Mouse (Mus musculus) embryonic facial prominence, embryonic 15.5 days (tissue): ENCODE data around the gene Gpx8. TPM values are rescaled to one million over a fixed set of nuclear protein-coding genes. Genes with fewer than 3 reads are reported as not detected.
"Not testable (repeated sequence)": the region's sequence is repeated elsewhere in the genome, so short reads cannot be mapped to it uniquely, and the experiment has no call there.

ENCODE experiments used
- ATAC-seq: fragments of 200-750 bp; cut with Nextera tagmentation; 2 replicates; pipeline ENCODE4 v1.8.0; 2017; ENCODE audit warnings: low read depth, moderate TSS enrichment; ENCODE audit not compliant: insufficient number of reproducible peaks, low FRiP score, low TSS enrichment
- H3K27ac ChIP-seq: fragments of 300-500 bp; sonication (generic); replicated peaks from 2 replicates; pipeline ENCODE4 v1.5.1; 2015; ENCODE audit warnings: mild to moderate bottlenecking, inconsistent platforms
- H3K27me3 ChIP-seq: fragments of 300-500 bp; sonication (generic); 2 replicates; pipeline ENCODE4 v1.6.1; 2015; ENCODE audit warnings: inconsistent platforms
- H3K36me3 ChIP-seq: fragments of 300-500 bp; sonication (generic); 2 replicates; pipeline ENCODE4 v1.6.1; 2015; ENCODE audit warnings: mild to moderate bottlenecking, inconsistent platforms
- H3K4me1 ChIP-seq: fragments of 300-500 bp; sonication (generic); 2 replicates; pipeline ENCODE4 v1.6.1; 2015; ENCODE audit warnings: inconsistent platforms
- H3K4me2 ChIP-seq: fragments of 300-500 bp; sonication (generic); replicated peaks from 2 replicates; pipeline ENCODE4 v1.6.1; 2015; ENCODE audit warnings: mild to moderate bottlenecking, inconsistent platforms
- H3K4me3 ChIP-seq: fragments of 300-500 bp; sonication (generic); replicated peaks from 2 replicates; pipeline ENCODE4 v1.5.1; 2015; ENCODE audit warnings: mild to moderate bottlenecking, inconsistent platforms
- H3K9ac ChIP-seq: fragments of 300-500 bp; sonication (generic); 2 replicates; pipeline ENCODE4 v1.6.1; 2015; ENCODE audit warnings: inconsistent platforms
- H3K9me3 ChIP-seq: fragments of 300-500 bp; sonication (generic); replicated peaks from 2 replicates; pipeline ENCODE4 v1.6.1; 2016; ENCODE audit warnings: inconsistent platforms
- WGBS: fragments of 180-500 bp; shearing (Covaris S2); methylation state at CpG from one replicate; pipeline ENCODE4 v1.1.7; 2015; 5-methylcytosine and 5-hydroxymethylcytosine counted together
- polyA plus RNA-seq: library from polyadenylated mRNA; unstranded; fragments of >200 nt; fragmentation: Nextera tagmentation; extraction: Ambion mirVana; gene quantifications from 2 replicates; pipeline ENCODE4 v1.2.1, GENCODE M21; 2015

The Gpx8 gene
- polyA plus RNA-seq, 1 experiment from 2014 or later, result 190 TPM

DNA sequence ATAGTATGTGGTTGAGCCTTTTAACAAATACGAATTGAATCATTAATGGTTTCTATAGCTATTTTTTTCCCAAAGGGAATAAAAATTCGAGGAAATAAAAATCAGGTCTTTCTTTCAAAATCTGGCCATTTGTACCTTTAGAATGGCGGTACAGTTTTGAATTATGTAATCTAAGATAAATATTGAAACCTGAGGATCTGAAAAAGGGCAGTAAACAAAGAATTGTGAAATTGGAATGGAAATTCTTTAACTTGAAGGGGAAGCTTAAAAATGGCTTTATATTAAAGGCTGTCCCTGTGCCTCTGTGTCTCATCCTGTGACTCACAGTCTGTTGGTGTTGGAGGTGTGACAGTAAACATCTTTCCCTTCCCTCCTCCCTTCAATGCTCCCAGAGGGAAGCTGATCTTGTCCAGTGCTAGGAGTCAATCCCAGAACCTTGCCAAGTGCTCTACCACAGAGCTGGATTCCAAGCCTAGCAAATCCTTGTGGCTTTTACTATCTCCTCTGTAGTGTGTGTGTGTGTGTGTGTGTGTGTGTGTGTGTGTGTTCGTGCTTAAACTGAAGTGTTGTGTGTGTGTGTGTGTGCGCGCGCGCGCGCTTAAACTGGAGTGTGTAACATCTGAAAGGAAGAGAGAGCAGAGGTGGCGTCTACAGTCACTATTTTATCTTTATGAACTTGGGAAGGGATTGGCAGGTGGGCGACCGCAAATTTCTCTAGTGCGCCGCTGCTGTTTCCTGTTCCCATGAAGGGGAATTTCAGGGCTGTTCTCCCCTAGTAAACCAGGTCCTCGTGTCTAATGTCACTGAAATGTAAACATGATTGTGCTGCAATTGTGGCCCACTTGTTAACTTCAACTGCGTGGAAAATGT, 22.7 kb downstream of the Gpx8 start:
- H3K4me1 ChIP-seq, result no peaks in the 10 kb centered on the region
- no peak for ATAC-seq
- H3K4me3 ChIP-seq, result no peak overlapping the region
- 80% methylated on average over 17 of the region's 17 CpGs for WGBS
- H3K27ac ChIP-seq, result no peak overlapping the region
- H3K4me2 ChIP-seq, result no peak overlapping the region
- no peaks in the 10 kb centered on the region for H3K27me3 ChIP-seq
- H3K9me3 ChIP-seq, result no peaks in the 10 kb centered on the region
- H3K9ac ChIP-seq, result no peak overlapping the region
- H3K36me3 ChIP-seq, result no peaks in the 10 kb centered on the region

DNA sequence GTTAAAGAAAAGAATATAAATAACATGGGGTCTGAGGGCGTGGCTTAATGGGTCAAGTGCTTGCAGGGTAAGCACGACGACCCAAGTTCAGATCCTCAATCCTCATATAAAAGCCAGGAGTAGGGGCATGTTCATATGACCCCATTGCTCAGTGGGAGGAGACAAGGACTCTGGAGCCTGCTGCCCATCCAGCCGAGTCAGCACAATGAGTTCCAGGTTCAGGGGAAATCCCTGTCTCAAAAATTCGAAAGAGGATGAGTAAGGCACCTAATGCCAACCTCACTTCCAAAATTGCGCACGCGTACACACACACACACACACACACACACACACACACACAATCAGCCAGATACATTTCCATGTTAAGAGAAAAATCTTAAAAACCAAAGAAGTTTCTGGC, 23.7 kb downstream of the Gpx8 start:
- Histone ChIP-seq H3K4me1 (no peaks in the 10 kb centered on the region), H3K4me3 (no peak overlapping the region), H3K27ac (no peak overlapping the region), H3K36me3 (no peaks in the 10 kb centered on the region), H3K9me3 (no peaks in the 10 kb centered on the region), H3K4me2 (no peak overlapping the region), H3K27me3 (no peaks in the 10 kb centered on the region), H3K9ac (no peak overlapping the region)
- WGBS, result 66% methylated on average over 8 of the region's 8 CpGs
- ATAC-seq, result no peak

DNA sequence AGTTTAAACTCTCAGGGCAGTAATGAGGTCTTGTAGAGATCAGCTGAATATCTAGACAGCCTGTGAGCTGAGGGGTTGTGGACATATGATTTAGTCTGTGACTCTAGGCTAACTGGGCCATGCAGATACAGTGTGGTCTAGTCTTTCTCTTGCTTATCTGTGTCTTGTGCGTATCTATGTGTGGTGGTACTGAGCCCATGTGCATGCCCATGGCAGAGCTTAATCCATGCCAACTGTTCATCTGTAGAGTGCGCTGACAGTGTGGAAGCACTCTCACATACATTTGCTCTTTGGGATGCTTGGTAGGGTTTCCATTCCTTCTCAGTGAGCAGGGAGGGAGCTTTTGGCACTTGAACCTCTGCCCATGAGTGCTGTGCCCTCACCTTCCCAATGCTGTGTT, 24.7 kb downstream of the Gpx8 start:
- 81% methylated on average over 2 of the region's 2 CpGs for WGBS
- Histone ChIP-seq H3K9me3 (no peaks in the 10 kb centered on the region), H3K4me2 (no peak overlapping the region), H3K9ac (no peak overlapping the region), H3K27me3 (no peaks in the 10 kb centered on the region), H3K27ac (no peak overlapping the region), H3K36me3 (no peaks in the 10 kb centered on the region), H3K4me3 (no peak overlapping the region), H3K4me1 (no peaks in the 10 kb centered on the region)
- ATAC-seq, result no peak

DNA sequence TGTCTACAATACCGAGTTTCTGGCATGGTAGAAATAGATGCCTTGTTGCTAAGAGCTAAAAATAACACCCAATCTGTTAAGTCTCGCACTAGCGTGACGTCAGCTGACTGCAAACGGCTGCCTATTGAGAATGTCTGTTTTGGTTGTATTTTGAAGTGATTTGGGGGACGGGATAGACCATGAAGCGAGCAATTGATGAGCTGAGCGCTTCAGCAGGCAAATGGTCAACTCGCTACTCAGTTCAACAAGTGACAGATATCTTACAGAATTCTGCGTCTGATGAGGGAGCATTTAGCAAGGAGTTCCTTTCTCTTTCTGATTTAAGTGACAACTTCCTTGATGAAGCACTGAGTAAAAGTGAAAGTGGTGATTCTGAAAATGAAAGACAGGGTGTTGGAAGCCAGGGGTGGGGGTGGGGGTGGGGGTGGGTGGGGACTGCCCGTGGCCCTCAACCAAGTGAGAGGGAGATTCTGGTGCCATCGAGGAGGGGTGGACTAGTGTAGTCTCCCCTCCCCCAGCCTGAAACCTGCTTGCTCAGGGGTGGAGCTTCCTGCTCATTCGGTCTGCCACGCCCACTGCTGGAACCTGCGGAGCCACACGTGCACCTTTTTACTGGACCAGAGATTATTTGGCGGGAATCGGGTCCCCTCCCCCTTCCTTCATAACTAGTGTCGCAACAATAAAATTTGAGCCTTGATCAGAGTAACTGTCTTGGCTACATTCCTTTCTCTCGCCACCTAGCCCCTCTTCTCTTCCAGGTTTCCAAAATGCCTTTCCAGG, 32.8 kb downstream of the Gpx8 start:
- 43% methylated on average over 19 of the region's 20 CpGs for WGBS
- Histone ChIP-seq H3K4me2 (peak overlapping the region; percentile 30), H3K4me3 (peak overlapping the region; percentile 21; the same call in 1 of the 2 replicates)
- H3K27ac ChIP-seq, H3K9ac ChIP-seq, H3K36me3 ChIP-seq, H3K27me3 ChIP-seq, H3K4me1 ChIP-seq, ATAC-seq, H3K9me3 ChIP-seq: not testable (repeated sequence)

DNA sequence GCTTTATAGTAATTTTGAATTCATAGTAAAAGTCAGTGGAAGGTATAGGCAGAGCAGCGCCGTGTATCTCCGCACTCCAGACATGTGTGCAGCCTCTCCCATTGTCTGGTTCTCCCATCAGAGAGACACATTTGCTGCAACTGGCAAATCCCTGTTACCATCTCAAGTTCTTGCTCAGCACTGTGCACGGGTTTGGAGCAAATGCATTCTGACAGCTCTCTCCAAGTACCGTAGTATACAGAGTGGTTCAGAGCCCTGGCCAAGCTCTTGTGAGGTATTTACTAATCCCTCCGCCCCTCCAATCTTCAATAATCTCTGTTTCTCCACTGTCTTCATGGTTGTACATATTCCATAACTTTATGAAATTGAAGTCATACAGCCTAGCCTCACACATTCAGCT, 33.5 kb downstream of the Gpx8 start:
- Histone ChIP-seq H3K4me1 (no peaks in the 10 kb centered on the region), H3K4me2 (no peak overlapping the region), H3K9me3 (no peaks in the 10 kb centered on the region), H3K9ac (no peak overlapping the region), H3K4me3 (peak overlapping the region; percentile 21; the same call in 1 of the 2 replicates), H3K36me3 (no peaks in the 10 kb centered on the region), H3K27me3 (no peaks in the 10 kb centered on the region; the same call in 1 of the 2 replicates), H3K27ac (no peak overlapping the region)
- WGBS, result 61% methylated on average over 6 of the region's 6 CpGs
- no peak for ATAC-seq

DNA sequence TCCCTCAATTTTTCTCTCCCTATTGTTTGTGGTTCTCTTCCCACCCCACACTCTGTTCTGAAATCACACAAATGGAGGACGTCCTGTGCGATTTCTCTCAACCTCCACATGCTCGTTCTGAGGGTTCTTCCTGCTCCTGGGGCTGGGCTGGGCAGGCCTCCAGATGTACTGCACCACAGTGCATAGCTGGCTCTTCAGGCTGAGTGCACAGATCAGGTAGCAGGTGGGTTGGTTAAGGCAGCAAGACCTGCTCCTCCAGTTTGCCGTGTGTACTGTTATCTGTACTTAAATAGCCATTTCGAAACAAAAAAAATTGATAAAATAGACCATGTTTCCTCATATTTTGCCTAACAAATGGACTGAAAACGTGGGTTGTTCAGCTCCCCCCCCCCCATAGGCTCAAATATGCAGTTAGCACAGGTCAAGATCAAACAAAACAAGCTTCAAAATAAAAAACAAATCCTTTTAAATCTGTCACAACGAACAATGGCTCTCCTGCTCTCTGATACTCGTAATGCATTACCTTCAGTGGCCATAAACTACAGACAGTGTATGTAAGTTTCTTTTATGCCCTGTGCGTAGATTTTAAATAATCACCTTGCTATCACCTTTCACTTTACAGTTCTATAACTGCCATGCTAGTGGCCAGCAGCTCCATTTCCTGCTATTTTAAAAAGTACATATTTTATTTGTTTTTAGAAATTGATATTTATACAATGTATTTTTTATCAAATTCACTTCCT, 45.5 kb downstream of the Gpx8 start:
- no peak overlapping the region for H3K4me3 ChIP-seq
- H3K27me3 ChIP-seq, result peaks cover 51% of the 10 kb centered on the region
- no peak overlapping the region for H3K27ac ChIP-seq
- no peaks in the 10 kb centered on the region for H3K9me3 ChIP-seq
- peaks cover 11% of the 10 kb centered on the region for H3K4me1 ChIP-seq
- no peak overlapping the region for H3K9ac ChIP-seq
- 55% methylated on average over 9 of the region's 9 CpGs for WGBS
- no peaks in the 10 kb centered on the region for H3K36me3 ChIP-seq
- no peak overlapping the region for H3K4me2 ChIP-seq
- peak; percentile 80 for ATAC-seq

GRCm38 (mm10) chr13:113000090-113000489, 46.1 kb downstream of the Gpx8 start:
- H3K4me2 ChIP-seq, result no peak overlapping the region
- no peak overlapping the region for H3K4me3 ChIP-seq
- 62% methylated on average over 3 of the region's 3 CpGs for WGBS
- H3K9ac ChIP-seq, result no peak overlapping the region
- no peak for ATAC-seq
- no peaks in the 10 kb centered on the region for H3K36me3 ChIP-seq
- H3K27ac ChIP-seq, result no peak overlapping the region
- peaks cover 57% of the 10 kb centered on the region for H3K27me3 ChIP-seq
- H3K4me1 ChIP-seq, result peaks cover 11% of the 10 kb centered on the region
- no peaks in the 10 kb centered on the region for H3K9me3 ChIP-seq

GRCm38 (mm10) chr13:112998427-112999201, 47.6 kb downstream of the Gpx8 start:
- Histone ChIP-seq H3K4me3 (peak overlapping the region; percentile 44), H3K9ac (0 out of 2 replicates have a peak overlapping the region, but pooled peaks have one; percentile 6), H3K27ac (no peak overlapping the region), H3K4me1 (peaks cover 19% of the 10 kb centered on the region), H3K9me3 (no peaks in the 10 kb centered on the region), H3K27me3 (peaks cover 72% of the 10 kb centered on the region), H3K36me3 (no peaks in the 10 kb centered on the region), H3K4me2 (peak overlapping the region; percentile 95)
- under 1% methylated on average over 46 of the region's 46 CpGs for WGBS
- ATAC-seq, result no peak

GRCm38 (mm10) chr13:112997369-112997768, 48.8 kb downstream of the Gpx8 start:
- Histone ChIP-seq H3K27ac (no peak overlapping the region), H3K9ac (no peak overlapping the region), H3K4me3 (no peak overlapping the region), H3K9me3 (no peaks in the 10 kb centered on the region), H3K36me3 (no peaks in the 10 kb centered on the region), H3K27me3 (peaks cover 83% of the 10 kb centered on the region), H3K4me1 (peaks cover 25% of the 10 kb centered on the region), H3K4me2 (no peak overlapping the region)
- 65% methylated on average over 6 of the region's 6 CpGs for WGBS
- no peak for ATAC-seq

DNA sequence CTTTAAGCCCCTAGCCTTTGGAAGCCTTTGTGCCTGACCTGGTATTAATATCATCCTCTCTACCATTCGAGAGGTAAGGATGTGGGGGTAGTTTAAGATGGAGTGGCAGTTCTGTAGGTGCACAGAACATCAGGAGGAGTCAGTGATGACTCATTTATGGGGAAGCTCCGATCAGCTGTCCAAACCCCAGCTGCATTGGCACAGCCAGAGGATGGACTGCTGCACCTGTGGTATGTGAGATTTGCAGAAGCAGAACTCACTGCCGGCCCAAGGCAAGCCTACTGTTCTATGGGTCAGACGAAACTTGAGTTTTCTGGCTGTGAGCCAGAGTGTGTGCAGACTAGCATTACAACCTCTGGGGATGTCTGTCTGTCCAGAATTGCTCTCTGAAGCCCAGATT, 49.8 kb downstream of the Gpx8 start:
- ATAC-seq, result no peak
- Histone ChIP-seq H3K36me3 (no peaks in the 10 kb centered on the region), H3K4me1 (peaks cover 25% of the 10 kb centered on the region), H3K27ac (no peak overlapping the region), H3K4me3 (no peak overlapping the region), H3K4me2 (no peak overlapping the region), H3K9me3 (no peaks in the 10 kb centered on the region), H3K9ac (no peak overlapping the region), H3K27me3 (peaks cover 88% of the 10 kb centered on the region)
- WGBS, result 42% methylated on average over 4 of the region's 4 CpGs
